Mouse (Mus musculus) cortical plate, adult 2 months (tissue): ENCODE measurements at regions not wholly inside any gene's neighbourhood (a gene's known extent, or its start where the extent isn't known, plus 50 kb on each side); places are given as distances from the start of the nearest gene placed in this dataset.

Source experiments
- CTCF ChIP-seq: fragments of 200-500 bp; IDR thresholded peaks from 2 replicates; pipeline ENCODE4 v1.5.1; 2011; ENCODE audit warnings: mild to moderate bottlenecking, control low read depth, low read length; ENCODE audit not compliant: insufficient read depth; ENCODE audit errors: extremely low read depth
- POLR2A ChIP-seq: fragments of 200-500 bp; IDR thresholded peaks from 2 replicates; pipeline ENCODE4 v1.6.1; 2011; ENCODE audit warnings: mild to moderate bottlenecking, low read length, control low read depth; ENCODE audit not compliant: insufficient read depth; ENCODE audit errors: extremely low read depth

DNA sequence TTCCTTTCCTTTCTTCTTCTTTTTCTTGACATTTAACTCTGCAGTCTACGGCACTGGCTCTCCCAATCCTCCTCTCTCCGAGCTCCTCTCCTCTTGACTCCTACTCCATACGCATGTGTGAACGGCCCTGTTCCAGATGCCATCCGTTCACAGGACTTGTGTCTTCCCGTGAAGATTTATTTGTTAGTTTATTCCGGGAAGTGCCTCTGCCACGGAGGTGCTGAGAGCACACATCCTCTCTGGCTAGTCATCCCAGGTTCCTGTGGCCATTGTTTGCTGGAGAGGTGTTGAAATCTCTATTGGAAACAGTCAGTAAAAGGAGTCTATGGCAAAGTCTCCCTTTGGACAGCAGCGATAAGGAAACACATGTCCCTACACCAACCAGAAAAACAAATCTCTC, 53.3 kb upstream of the Tgfbr2 start:
- TF ChIP-seq CTCF = no peak
- TF ChIP-seq POLR2A = no peak
